Mouse (Mus musculus) lung, adult 10 weeks (tissue): Measurements from ENCODE around the gene Stradb. TPM values are rescaled to one million over a fixed set of nuclear protein-coding genes. Genes with fewer than 3 reads are reported as not detected.

Experiments used
- polyA plus RNA-seq: library from polyadenylated mRNA; stranded (reverse); fragments of 350-450 nt; fragmentation: Illumina TruSeq; extraction: RNeasy Lipid Tissue Mini Kit (QIAGEN cat#74804); gene quantifications from one replicate; pipeline ENCODE4 v1.2.3, GENCODE M21; 2014; ENCODE audit warnings: low read depth, low replicate concordance; ENCODE audit not compliant: insufficient read depth

The Stradb gene
- polyA plus RNA-seq = 7.2 TPM

GRCm38 (mm10) chr1:58973366-58974221 lies at the start of gene Stradb, which contains the start of gene Trak2:
TSS of gene Stradb (plus strand) at chr1:58973522.
TSS of gene Trak2 (minus strand) at chr1:58973430.

Other genes starting within 250 kb of the Stradb start
- gene Casp8, start 178.1 kb upstream of the Stradb start, polyA plus RNA-seq = 19.7 TPM
- gene Trak2, start 92 bp upstream of the Stradb start, polyA plus RNA-seq = 16.9 TPM
- gene C2cd6, start 121.4 kb downstream of the Stradb start, polyA plus RNA-seq = not detected
- gene Tmem237, start 146.9 kb downstream of the Stradb start, polyA plus RNA-seq = 16.9 TPM
- gene Mpp4, start 189.9 kb downstream of the Stradb start, polyA plus RNA-seq = 0.25 TPM